Mouse (Mus musculus): ENCODE data around the gene Ccdc162.

- no peak for TF ChIP-seq POLR2A (IDR thresholded peaks at IDR 0.05; ENCODE audit: borderline replicate concordance, control insufficient read depth, low read depth, low read length)
- TF ChIP-seq CTCF (IDR thresholded peaks at IDR 0.05; ENCODE audit: control insufficient read depth, insufficient read depth, low read length): no peak
Observed at GRCm38 (mm10) chr10:41543439-41543838, 173.0 kb downstream of the Ccdc162 start.
